Mouse (Mus musculus) gastrocnemius, postnatal 36 days (tissue): ENCODE measurements around the gene Dbf4. TPM values are rescaled to one million over a fixed set of nuclear protein-coding genes. Genes with fewer than 3 reads are reported as not detected.
A peak's percentile ranks its signal among the peaks of the same experiment; 100 is the strongest.

ENCODE experiments used
- DNase-seq, 2 experiments: peaks; one replicate each; pipeline ENCODE4 v3.0.0; 2022
- intact Hi-C: fragments of 180-260 bp; cut with DNase I; formaldehyde crosslinking; loops from one replicate; pipeline ENCODE4 v1.15.1; 2025
- long read RNA-seq, 2 experiments: library from polyadenylated mRNA; stranded (forward); transcript quantifications; one replicate each; pipeline ENCODE4 v2.0.0; 2021
- total RNA-seq, 2 experiments: library from RNA; stranded (reverse); gene quantifications; 2 replicates each; pipeline ENCODE4 v1.2.3; 2021

Gene Dbf4
- under 1 TPM; 0.69 to 0.71 TPM for total RNA-seq
- long read RNA-seq, experiment 1, result 0 reads
- long read RNA-seq, experiment 2, result 0 reads

DNA sequence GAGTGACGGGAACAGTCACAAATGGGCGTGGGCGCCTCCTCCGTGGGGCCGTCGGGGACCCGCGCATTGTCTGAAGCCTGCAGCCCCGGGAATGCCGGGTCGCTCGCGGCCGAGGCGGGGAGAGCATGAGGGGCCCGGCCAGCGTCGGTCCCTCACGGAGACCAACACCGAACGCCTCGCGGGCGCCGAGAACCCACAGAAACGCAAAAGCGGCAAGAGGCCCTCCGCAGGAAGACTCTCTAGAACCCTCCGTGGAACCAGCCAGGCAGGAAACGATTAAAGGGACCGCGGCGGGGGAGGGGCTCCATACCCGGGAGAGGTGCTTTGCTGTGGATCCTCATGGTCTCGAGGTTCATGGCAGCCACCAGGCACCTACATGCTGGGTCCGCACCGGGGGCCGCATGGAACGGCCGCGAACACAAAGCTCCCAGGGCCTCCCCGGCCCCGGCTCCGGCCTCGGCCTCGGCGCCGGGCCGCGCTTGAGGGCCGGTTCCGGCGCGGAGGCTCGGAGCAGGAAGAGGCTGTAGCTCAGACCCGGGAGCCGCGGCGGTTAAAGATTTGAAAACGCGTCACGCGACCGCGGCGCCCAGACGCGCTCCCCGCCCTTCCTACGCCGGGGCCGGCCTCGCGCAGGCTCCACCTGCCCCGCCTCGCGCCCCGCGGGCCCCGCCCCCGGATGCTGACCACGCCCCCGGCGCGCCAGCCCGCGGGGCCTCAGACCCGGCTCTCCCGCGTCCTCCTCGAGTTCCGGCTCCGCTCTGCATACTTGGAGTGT, at the start of gene Dbf4, which contains the start of gene Slc25a40:
Dbf4 (minus strand) TSS at position 560 of the 775 bp plus-strand sequence.
Slc25a40 (plus strand) TSS at position 694 of the 775 bp plus-strand sequence.
- intact Hi-C loops, result no loop called here
- DNase-seq, result peak; percentile 87

DNA sequence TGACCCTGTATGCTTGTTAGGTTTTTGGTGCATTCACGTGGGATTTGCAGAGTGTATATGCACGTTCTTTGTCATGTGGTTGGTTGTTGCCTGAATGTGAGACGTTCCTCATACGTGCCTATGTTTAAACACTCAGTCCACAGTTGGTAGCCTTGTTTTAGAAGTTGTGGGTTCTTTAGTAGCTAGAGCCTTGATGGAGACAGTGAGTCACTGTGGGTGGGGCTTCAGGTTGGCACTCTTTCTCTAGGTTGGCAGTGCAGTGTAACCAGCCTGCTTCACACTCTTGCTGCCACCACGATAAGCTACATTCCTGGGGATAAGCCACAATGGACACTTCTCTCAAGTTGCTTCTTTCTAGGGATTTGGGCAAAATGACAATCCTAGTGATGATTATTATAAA, 34.0 kb upstream of the Dbf4 start:
- DNase-seq, result no peak
- intact Hi-C loops, result no loop called here

DNA sequence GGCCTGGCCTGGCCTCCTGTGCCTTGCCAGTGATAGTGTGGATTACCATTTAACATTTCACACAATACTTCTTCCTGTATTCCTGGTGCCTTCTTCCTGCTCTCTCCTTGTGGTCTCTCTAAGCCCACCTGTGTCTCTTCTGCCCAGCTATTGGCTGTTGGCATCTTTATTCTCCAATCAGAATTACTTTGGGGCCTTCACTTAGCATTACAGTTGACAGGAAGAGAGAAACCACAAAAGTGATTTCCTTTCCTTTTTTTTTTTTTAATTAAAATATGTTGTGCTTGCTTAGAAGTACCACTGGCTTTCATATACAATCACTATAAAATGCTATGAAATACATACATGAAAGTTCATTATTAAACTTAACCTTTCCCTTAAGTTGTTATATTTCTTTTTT, 33.0 kb upstream of the Dbf4 start:
- intact Hi-C loops, result no loop called here
- no peak for DNase-seq

DNA sequence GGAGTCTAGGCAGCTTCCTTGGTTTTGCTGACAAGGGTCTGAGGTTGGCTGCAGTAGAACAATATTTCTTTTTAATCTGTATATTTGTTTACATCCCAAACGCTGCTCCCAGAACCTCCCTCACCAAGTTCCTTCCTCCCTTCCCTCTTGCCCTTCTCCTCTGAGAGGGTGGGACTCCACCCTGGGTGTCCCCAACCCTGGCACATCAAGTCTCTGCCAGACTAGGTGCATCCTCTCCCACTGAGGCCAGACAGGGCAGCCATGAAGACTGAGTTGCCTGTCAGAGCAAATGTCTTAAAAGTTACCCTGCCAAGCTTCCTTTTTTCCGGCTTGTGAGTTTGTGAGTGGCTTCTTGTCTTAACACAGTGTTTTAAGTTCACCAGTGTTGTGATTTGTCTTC, 16.6 kb upstream of the Dbf4 start:
- DNase-seq, result no peak
- intact Hi-C loops, result no loop called here

DNA sequence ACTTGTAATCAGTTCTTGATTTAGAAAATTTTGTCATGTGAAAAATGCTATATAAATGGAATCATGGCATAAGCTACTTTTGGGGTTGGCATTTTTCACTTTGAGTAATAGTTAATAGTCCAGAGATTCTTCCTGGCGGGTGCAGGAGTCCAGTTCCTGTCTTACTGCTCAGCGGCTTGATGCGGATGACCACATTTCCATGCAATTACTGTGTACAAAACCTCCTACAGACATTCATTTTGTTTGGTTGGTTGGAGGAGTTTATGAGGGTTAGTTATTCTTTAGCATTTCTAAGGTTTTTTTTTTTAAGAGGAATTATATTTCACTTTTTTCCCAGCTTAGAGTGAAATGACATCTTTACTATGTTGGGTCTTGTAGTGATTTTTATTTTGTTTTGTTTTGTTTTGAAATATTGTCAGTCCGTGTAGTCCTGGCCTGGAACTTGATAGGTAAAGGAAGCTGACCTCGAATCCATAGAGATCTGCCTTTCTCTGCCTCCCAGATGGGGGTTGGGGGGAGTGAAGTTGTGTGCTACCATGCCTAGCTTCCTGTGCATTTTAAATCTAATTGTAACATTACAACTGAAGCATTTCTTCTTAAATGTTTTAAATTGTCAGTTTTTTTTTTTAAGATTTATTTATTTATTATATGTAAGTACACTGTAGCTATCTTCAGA, 15.1 kb upstream of the Dbf4 start:
- no peak for DNase-seq
- intact Hi-C loops, result no loop called here

DNA sequence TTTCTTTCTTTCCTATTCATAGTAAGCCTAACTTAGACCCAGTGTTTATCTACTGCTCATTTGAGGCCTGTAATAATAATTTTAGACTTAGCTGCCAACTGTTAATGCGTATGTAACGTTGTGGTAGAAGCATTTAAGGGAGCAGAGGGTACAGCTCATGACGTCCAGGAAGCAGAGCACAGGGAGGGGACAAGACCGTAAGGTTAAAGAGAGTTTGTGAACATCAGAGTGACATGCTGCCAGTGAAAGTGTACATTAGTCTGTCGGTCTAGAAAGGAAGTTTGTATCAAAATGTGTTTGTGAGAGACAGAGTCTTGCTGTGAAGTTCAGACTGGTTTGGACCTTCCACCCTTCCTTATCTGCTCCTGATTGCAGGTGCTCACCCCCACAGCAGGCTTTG, 3.4 kb upstream of the Dbf4 start:
- no peak for DNase-seq
- intact Hi-C loops, result no loop called here

DNA sequence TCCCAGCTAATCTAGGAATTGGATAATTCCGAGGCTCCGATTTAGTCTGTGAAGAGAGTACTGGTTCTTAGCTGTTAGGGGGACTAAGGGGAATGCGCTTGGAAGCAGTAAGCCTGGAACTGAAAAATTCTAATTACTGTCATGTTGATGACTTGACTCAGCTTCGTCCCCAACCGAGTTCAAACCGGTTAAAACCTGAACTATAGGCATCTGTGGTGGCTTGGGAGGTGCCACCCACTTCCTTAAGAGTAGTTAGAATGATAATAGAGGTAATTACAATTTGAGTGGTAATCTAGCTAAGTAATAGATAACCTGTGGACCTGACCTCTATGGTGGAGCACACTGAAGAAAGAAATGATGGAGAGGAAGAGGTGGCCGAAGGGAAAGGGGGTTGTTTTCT, 1.6 kb upstream of the Dbf4 start:
- no peak for DNase-seq
- intact Hi-C loops, result no loop called here

DNA sequence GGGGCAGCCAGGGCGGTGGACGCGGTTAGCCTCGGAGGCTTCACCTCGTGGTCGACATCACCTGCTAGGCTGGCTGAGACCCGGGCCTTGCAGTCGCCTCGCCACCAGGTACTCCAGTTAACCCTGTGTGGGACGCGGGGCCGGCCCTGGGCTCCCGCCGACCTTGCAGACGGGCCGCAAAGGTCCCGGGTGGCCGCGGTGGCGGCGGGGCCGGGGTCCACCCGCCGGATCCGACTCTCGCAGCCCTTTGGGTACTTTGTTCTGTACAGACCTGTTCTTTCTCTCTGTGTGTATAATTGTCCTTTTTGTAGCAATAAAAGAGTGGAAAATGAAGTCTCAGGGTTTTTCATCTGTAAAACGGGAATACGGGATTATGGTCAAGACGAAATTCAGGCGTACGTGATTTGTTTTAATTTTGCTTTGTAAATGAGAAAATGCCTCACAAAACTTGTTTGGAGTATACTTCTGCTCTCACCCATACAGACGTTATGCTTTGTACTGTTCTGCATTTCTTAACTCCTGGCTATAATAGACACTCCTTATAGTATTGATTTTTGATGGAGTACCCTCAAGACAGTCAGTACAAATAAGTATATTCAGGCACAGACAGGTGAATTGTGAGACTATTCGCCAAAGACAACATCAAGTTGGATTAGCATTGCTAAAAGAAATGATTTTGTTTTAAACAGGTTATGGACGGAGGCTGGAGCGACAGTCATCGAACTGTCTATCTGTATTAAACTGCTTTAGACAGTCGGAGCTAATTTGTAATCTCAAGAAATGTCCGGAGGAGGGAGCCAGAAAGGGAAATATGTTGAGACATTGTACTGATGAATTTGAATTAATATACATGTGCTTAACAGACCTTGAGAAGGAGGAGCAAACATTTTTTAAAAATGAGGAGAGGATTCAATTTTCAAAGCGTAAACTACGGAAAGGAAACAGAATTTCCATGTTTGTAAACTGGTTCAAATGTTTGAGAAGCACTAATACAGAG, 714 bp upstream of the Dbf4 start:
- intact Hi-C loops, result no loop called here
- DNase-seq, result no peak

DNA sequence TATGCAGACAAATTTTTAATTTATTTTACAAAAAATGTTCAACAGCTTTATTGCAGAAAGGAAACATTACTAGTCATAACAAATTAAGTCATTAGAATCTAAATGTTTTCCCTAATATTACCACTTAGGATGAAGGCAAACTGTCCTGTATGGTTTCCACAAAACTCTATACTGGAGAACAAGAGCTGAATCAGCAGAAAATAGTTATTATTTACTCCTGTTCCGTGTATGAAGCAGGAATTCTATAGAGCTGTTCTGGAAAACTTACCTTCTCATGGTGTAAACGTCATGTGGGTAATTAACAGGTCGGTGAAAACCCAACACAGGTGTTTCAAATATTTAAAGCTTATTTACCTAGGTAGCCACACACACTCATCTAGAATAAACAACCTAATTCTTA, 1.1 kb downstream of the Dbf4 start:
- intact Hi-C loops, result no loop called here
- no peak for DNase-seq

DNA sequence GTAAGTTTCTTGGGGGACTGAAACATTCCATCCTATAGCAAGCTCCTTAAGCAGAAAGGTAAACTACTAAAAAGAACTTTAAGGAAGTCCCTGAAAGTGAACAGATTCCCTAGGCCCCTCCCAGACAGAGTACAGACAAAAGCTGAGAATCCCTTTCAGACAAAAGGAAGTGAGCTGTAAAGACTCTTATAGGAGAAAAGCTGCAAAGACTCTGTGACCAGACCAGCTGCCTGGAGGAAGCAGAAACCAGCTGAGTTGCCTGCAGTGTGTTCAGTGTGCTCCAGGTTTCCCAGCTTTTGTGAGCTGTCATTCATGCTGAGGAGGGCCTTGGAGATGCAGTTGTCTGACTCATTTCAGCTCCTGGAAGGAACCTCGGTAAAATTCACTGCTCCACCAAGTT, 5.1 kb downstream of the Dbf4 start:
- intact Hi-C loops, result no loop called here
- no peak for DNase-seq

DNA sequence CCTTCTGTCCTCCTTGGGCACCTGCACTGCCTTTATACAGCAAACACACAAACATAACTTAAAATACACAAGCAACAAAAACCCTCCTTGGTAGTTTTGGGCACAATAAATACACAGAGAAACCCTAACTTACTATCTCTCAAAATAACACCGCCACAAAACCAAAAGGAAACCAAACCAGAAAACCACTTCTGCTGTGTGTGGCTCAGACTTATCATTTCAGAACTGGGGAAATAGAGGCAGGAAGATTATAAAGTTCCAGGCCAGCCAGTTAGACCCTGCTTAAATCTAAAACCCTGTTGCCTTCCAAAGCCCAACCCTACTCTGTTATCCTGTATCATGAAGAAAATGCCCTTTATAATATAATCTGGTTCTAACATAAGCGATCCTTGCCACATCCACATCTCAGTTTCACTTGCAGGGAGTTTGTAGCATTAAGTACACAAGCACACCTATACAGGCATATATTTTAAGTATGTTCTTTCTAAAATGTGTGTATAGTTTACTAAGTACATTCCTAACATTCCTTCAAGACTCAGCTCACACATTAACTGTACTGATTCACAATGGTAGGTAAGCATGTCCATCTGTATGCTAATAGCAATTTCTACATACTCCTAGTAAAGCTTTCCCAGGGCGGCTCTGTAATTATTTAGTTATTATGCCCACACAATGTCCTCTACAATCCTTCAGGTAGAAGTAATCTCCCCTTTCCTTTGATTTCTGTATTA, 5.7 kb downstream of the Dbf4 start:
- DNase-seq, result no peak
- intact Hi-C loops, result no loop called here

DNA sequence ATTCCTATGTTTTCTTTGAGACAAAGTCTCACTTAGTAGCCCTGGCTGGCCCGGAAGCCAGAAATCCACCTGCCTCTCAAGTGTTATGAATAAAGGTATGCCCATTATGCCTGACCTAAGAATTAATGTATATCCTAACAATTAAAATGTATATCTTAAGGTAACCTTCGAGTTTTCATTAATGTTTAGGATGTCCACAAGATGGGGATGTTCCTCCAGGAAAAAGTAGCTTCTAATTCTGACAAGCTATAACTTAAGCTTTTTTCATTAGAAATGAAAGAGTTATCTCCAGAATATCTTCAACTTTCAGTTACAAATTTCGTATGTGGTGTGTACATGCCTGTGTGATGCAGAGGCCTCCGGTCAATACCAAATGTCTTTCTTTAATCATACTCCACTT, 13.8 kb downstream of the Dbf4 start:
- intact Hi-C loops, result no loop called here
- no peak for DNase-seq

DNA sequence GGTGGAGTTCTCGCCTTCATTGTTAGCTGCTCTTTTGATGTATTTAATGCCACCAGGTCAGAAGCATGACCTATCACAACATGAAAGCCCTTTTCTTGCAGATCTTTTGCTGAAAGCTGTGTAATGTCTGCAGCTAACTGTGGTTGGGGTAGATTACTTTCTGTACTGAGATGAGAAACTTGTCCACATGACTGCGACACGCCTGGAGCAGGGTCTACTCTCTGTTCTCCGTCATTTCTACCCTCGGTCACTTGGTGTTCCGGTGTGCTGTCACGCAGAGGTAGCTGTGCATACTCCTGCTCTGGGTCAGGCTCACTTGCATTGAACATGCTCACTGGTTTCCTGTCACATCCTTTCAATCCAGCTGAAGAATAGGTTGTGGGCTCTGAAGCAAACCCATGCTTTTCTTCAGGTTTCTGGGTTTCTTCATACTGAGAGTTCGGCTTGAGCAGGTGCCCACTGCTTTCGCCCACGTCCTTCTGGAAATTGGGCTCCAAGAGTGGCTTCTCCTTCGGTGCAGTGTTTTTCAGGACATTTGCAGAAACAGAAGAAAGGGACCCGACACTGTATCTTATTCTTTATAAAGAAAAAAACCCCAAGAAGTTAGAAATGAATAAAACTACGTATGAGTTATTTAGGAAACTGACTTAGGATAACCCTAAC, 24.8 kb downstream of the Dbf4 start:
- intact Hi-C loops, result no loop called here
- DNase-seq, result no peak

DNA sequence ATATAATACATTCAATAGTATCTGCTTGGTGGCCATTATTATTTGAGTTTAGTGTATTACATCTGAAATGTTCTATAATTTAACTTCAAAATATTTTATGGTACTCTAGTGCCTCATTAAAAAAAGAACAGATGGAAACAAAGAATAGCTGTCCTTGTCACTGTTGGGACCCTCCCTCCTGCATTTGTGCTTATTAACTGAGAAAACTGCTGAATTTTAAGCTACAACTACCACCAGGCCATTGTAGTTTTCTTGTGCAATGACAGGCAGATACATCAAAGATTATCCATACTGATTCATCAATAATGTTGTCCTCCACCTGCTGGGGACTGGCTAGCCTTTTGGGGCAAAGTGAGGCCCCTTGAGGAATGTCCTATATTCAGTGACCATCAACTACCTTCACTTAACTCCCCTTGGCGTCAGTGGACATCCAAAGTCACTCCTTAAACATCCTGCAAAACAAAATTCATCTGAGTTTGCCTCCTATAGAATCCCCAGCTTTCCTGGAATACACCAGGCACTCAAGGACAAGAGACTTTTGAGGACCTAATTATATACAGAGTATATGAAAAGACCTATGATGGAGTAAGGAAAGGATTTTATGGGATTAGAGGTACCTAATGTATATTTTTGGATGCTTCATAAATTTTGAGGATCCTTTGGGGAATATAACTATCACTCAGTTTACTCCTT, 28.5 kb downstream of the Dbf4 start:
- DNase-seq, result no peak
- intact Hi-C loops, result no loop called here

DNA sequence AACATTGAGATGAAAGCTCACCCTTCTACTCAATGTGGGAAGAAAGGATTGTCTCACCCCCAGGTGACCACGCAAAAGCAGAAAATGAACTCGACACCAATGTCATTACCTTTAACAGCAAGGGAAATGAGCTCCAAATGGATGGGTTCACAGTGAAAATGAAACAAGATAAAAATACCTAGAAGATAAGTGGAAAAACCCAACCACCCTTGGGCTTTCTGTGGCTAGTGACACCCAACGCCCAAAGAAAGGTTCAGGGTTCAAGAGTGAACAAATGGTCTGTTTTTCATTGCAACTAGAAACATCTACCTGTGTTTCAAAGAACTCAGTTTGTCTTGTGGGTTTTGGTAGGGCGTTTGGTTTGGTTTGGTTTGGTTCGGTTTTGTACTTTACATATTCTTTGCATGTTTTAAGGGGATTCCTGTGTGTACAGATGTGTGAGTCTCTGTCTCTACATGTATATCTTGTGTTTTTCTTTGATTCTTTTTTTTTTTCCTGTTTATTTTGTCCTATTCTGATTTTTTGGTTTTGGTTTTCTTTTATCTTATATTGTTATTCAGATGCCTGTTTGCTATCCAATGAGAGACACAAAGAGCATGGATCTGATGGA, 48.1 kb downstream of the Dbf4 start:
- intact Hi-C loops, result no loop called here
- DNase-seq, result no peak

DNA sequence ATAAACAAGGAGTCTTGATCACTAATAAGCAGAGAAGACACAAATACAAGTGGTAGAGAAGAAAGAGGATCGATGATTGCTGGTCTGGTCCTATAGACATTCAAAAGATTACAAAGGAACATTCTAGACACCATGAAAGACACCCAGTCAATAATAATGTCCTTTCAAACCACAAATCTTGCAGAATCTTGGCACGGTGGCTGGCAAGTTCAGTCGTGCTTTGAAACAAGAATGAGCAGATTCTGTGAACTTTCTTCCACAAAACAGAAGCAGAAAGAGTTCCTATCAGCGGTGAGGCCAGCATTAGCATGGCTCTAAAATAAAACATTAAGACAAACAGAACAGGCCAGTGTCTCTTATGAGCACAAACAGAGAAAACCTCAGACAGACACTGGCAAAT, 49.1 kb downstream of the Dbf4 start:
- DNase-seq, result no peak
- intact Hi-C loops, result no loop called here

DNA sequence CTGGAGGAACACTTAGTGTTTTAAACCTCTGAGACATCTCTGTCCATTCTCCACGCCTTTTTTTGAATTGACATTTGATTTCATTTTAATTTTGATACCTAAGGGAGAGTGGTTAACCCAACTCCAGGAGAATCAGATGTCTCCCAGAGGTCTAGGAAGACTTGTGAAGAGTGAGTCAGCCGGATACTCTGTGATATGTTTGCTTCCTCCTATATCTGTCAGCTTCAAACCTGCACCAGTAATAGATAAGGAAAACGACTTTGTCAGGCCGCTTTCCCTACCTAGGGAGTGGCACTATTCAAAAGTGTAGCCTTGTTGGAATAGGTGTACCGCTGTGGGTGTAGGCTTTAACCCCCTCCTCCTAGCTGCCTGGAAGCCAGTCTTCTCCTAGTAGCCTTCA, 53.7 kb downstream of the Dbf4 start:
- intact Hi-C loops, result loop anchor here (10.0 kb wide), 1 partner anchor 204 kb away; no protein-coding TSS in a partner anchor
- no peak for DNase-seq

DNA sequence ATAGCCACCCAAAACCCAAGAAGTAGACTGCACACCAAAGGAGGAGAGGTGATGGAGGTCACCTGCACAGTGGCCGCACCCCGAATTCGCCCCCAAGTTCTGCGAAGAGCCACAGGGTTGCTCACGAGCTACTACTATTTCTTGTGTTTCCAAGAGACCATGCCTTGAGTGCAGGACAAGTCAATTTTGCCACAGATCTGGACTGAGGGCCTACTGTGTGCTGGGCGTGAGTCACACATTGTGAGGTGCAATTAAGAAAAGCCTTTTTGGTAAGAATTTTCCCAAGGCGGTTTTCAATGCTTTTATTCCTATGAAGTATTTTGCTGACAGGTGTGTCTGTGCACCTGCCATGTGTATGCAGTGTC, 54.2 kb downstream of the Dbf4 start:
- DNase-seq, result no peak
- intact Hi-C loops, result loop anchor here (10.0 kb wide), 1 partner anchor 204 kb away; no protein-coding TSS in a partner anchor
